Mouse (Mus musculus) MN1 (cell line): Measurements from ENCODE around the gene Eef1a1.
"Not testable (repeated sequence)": the region's sequence is repeated elsewhere in the genome, so short reads cannot be mapped to it uniquely, and the experiment has no call there.

ENCODE experiments used
- DNase-seq: peaks from one replicate; pipeline ENCODE4 v3.0.0-alpha.2; 2016; ENCODE audit warnings: low spot score

The Eef1a1 gene

GRCm38 (mm10) chr9:78488890-78489420 lies at the start of gene Eef1a1:
Eef1a1 (minus strand) TSS chr9:78489151.
- DNase-seq: peak; percentile 48

GRCm38 (mm10) chr9:78538421-78538820 lies 49.5 kb upstream of the Eef1a1 start:
- DNase-seq: no peak

- DNase-seq: no peak
These were observed 48.4 kb upstream of the Eef1a1 start for GRCm38 (mm10) chr9:78537154-78537873.

- DNase-seq: no peak
These were observed 45.7 kb upstream of the Eef1a1 start for GRCm38 (mm10) chr9:78534606-78535005.

- no peak for DNase-seq
These were observed 44.5 kb upstream of the Eef1a1 start for GRCm38 (mm10) chr9:78533296-78533935.

GRCm38 (mm10) chr9:78532341-78532819 lies 43.4 kb upstream of the Eef1a1 start:
- DNase-seq: no peak

- DNase-seq: no peak
These were observed 42.9 kb upstream of the Eef1a1 start for GRCm38 (mm10) chr9:78531816-78532215.

GRCm38 (mm10) chr9:78527767-78528381 lies 38.9 kb upstream of the Eef1a1 start:
- peak; percentile 83 for DNase-seq

- DNase-seq: peak; percentile 95
These were observed 38.4 kb upstream of the Eef1a1 start for GRCm38 (mm10) chr9:78527301-78527761.

GRCm38 (mm10) chr9:78526206-78526605 lies 37.3 kb upstream of the Eef1a1 start:
- DNase-seq: no peak

- no peak for DNase-seq
These were observed 36.6 kb upstream of the Eef1a1 start for GRCm38 (mm10) chr9:78525451-78526135.

GRCm38 (mm10) chr9:78521689-78522088 lies 32.7 kb upstream of the Eef1a1 start:
- no peak for DNase-seq

GRCm38 (mm10) chr9:78520780-78521601 lies 32.0 kb upstream of the Eef1a1 start:
- no peak for DNase-seq

GRCm38 (mm10) chr9:78520127-78520779 lies 31.3 kb upstream of the Eef1a1 start:
- DNase-seq: peak; percentile 48

- not testable (repeated sequence) for DNase-seq
These were observed 28.3 kb upstream of the Eef1a1 start for GRCm38 (mm10) chr9:78517237-78517636.

GRCm38 (mm10) chr9:78516125-78516524 lies 27.2 kb upstream of the Eef1a1 start:
- DNase-seq: peak; percentile 52

- DNase-seq: no peak
These were observed 25.7 kb upstream of the Eef1a1 start for GRCm38 (mm10) chr9:78514681-78515080.

GRCm38 (mm10) chr9:78513776-78514500 lies 25.0 kb upstream of the Eef1a1 start:
- no peak for DNase-seq

GRCm38 (mm10) chr9:78511705-78512104 lies 22.8 kb upstream of the Eef1a1 start:
- no peak for DNase-seq
